Mouse (Mus musculus) naive thymus-derived CD4-positive, alpha-beta T cell, adult 2 months (primary cell): ENCODE results near the gene Pold2.

ENCODE experiments used
- DNase-seq: peaks from one replicate; pipeline ENCODE4 v3.0.0-alpha.2; 2011; ENCODE audit warnings: low read depth

Gene Pold2

GRCm38 (mm10) chr11:5856479-5857130 is 21.5 kb downstream of the Pold2 start:
- DNase-seq: no peak

GRCm38 (mm10) chr11:5855902-5856301 is 22.2 kb downstream of the Pold2 start:
- DNase-seq: no peak

GRCm38 (mm10) chr11:5855481-5855880 is 22.6 kb downstream of the Pold2 start:
- no peak for DNase-seq

DNA sequence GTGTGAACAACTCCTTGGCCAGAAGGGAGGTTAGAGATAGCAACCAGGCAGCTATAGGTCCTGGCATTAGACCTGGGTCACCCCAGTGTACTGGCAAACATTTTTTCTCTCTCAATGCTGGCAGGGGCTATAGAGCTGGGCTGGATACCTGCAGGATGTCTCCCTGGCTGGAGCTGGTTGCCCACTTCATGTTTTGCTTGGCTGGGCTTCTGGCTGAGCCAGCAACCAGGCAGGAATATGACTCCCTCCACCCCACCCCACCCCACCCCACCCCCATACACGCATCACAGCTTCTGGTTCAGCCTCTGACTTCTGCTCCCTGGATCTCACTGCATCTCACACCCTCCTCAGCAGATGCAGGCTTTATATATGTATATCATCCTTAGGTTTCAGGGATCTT is 25.8 kb downstream of the Pold2 start:
- DNase-seq: no peak

DNA sequence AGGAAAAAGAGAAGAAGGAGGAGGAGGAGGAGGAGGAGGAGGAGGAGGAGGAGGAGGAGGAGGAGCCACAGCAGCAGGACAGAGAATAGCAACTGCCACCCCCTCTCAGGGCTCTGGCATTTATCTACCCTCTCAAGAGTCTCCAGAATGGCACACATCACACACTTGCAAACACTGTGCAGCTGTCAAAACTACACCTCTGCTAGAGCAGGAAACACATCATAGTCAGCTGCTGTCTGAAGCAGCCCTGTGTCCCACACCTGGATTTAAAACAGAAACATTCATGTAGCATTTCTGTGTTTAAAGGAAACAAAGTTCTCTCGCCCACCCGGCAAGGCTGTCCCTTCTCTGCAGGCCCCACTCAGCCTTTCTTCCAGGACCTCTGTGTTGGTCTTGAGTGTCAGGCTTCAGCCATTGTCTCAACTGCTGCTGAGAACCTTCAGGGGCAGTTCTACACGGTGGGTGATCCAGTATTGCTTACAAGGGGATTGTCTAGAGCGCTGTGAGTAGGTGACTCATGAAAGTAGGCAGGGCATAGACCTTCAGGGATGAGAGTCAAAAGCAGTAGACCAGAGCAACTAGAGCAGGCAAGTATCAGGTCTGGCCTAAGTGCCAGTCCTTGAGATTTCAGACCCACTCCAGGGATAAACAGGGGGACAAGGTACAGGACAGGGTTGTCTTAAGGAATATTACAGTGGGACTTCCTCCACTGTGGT is 26.9 kb downstream of the Pold2 start:
- DNase-seq: no peak

DNA sequence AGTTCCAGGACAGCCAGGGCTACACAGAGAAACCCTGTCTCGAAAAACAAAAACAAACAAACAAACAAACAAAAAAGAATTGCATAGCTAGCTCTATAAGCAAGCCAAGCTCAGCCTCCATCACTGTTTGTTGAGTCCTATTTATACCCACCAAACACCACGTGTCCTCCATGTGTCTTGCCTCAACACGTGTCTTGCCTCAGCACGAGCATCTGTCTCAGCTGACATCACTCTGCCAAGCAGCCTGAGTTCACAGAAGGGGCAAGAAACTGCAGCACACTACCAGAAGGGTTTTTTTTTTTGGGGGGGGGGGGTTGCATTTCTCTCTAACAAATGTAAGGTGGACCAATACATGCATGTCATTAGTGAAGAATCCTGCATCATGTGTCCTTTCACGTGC is 27.6 kb downstream of the Pold2 start:
- no peak for DNase-seq

DNA sequence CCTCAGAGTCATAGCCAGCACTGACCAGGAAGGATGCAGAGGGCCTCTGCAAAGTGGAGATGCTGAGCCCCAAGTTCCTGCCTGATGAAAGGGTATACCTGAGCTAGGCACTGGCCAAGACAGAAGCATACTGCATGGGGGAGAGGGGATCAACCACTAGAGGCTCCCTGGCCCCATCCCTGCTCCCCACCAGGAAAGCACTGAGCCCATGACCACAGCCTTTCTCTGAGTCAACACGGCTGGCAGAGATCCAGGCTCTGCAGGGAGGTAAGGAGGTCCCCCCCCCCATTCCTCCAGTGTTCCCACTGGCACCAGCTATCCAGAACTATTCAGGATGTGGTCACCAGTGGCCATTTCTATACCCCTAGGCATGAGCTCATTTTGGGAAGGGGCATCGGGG is 28.8 kb downstream of the Pold2 start:
- DNase-seq: no peak

DNA sequence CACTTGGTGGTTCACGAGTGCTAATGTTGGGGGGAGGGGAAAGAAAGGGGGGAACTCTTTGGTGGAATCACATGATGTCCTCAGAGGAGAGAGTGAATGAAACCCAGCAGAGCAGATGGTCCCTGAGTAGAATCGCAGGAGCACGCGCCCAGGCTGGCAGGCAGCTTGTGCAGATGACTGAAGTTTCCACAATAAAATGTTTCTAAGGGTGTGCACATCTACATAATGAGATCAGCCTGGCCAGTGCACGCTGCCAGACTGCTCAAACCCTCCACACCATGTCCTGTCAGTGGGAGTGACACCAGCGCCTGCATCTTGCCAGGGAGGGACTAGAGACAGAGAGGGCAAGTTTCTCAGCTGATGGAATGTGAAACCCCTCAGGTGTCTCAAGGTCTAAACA is 29.4 kb downstream of the Pold2 start:
- no peak for DNase-seq

DNA sequence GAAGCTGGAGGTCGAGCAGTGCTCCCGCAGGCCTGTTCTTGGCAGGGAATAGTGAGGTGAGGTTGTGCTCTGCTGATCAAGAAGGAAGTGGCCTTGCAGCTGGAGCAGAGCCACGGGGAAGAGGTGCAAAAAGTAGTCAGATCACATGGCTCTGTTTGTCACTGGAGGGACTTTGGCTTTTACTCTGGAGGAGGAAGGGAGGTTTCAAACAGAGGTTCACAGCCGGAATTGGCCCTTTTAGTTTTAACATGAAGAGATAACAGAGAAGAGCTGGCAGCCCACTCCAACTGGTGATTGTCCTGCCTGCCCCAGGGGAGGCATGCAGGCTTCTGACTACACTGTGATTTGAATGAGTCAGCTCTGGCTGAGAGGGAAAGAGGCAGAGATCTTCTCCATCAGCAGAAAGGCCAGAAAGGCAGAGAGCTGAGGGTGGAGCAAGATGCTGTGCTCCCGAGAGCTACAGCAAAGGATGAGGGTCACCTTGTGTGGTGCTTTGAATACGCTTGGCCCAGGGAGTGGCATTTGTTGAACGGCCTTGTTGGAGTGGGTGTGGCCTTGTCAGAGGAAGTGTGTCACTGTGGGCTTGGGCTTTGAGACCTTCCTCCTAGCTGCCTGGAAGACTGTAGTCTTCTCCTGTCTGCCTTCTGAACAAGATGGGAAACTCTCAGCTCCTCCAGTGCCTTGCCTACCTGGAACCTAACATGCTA is 31.3 kb downstream of the Pold2 start:
- DNase-seq: no peak

DNA sequence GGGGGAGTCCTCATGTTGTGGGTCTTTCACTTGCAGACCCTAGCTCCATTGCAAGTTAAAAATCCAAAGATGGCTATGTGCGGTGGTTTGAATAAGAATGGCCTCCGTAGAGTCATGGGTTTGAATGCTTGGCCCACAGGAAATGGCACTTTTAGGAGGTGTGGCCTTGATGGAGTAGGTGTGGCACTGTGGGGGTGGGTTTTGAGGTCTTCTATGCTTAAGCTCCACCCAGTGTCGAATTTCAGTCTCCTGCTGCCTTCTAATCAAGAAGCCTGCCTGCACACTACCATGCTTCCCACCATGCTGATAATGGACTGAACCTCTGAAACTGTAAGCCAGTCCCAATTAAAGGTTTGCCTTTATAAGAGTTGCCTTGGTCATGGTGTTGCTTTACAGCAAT is 35.0 kb downstream of the Pold2 start:
- DNase-seq: no peak

GRCm38 (mm10) chr11:5841751-5842150 is 36.3 kb downstream of the Pold2 start:
- DNase-seq: no peak

DNA sequence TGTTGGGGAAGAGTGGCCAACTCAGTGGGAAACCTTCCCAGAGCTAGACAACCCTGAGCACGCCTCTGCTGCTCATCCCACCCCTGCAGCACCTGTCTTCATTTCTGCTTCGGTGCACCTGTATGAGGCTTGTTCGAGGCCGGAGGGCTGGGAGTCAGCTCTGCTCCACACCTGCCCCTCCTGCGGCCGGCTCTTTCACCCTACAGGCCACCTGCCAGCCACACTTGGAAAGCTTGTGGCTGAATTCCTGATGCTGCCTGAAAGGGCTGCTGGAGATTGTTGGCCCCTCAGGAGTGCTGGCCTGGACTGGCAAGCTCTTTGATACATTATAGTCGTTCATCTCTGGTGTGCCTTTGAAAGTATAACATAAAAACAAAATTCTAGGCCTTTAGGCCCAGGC is 37.7 kb downstream of the Pold2 start:
- no peak for DNase-seq

- peak; percentile 88 for DNase-seq
These were observed 40.5 kb downstream of the Pold2 start, which contains the start of gene Polm for GRCm38 (mm10) chr11:5837251-5838246. Gene Polm (minus strand): TSS chr11:5838016.

DNA sequence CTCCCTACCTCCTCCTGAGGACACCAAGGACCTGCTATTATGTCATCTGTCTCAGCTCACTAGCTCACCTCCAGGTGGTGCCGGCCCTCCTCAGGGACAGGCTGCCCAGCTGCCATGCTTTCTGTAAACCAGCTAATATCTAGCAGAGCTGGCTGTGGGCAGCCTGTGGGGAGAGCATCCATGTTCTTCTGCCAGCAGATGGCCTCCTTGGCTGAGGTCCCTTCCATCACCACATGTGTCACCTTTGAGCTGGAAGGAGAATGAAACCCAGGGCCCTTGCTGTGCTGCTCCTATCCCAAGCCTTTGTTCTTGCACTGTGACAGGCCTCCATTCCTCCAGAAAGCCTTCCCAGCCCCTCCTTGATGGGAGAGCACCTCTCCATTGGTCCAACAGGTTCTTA is 42.0 kb downstream of the Pold2 start:
- DNase-seq: peak; percentile 24

DNA sequence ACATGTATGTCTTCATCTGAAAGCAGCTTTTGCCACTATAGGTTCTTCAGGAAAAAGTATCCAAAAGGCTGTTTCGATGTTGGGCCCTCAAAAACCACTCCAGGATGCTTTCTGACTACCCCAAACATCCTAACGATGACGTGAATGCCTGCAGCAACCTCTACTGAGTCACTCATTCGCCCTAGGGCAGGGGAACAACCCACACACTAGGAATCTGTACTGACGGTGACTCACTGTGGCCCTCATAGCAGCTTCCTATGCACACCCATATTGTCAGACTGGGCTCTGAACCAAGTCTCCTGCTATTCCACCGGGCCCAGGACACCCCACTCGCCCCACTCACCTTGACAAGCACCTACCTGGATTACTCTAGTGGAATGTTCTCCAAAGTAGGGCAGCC is 43.0 kb downstream of the Pold2 start:
- no peak for DNase-seq

GRCm38 (mm10) chr11:5834506-5834905 is 43.6 kb downstream of the Pold2 start:
- no peak for DNase-seq

DNA sequence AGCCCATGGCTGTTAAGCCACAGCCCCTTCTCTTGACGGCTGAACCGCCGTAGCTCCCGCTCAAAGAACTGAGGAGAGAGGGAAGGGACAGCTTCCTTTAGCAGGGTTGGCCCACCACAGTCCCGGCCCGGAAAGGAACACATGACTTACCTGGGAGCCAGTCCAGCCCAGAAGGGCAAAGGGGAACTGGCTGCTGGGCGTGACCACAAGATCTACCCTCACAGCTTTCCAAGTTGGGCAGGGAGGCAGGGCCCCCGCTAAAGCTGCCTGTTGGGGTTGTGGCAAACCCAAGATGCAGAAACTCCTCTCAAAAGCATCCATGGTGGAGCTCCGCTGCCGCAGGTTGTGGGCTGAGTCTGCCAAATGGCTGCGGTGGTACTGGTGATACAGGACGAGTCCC is 48.8 kb downstream of the Pold2 start:
- DNase-seq: no peak

GRCm38 (mm10) chr11:5828509-5829191 is 49.4 kb downstream of the Pold2 start:
- no peak for DNase-seq

DNA sequence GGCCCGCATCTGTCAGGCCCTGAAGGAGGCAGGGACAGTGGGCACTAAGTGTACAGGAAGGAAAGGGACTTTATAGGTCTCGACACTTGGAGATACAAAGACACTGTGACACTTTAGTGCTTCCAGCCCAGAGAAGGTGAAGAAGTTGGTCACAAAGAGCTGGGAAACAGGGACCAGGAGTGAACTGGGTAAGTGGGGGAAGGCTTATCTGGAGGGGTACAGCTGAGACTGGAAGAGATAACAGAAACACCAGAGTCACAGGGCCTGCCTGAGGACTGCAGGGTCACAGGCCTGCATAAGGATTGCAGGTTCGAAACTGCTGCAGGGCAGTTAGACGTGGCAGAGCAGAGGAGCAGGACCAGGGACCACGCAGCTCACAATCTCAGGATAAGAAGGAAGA is 50.2 kb downstream of the Pold2 start:
- DNase-seq: no peak

DNA sequence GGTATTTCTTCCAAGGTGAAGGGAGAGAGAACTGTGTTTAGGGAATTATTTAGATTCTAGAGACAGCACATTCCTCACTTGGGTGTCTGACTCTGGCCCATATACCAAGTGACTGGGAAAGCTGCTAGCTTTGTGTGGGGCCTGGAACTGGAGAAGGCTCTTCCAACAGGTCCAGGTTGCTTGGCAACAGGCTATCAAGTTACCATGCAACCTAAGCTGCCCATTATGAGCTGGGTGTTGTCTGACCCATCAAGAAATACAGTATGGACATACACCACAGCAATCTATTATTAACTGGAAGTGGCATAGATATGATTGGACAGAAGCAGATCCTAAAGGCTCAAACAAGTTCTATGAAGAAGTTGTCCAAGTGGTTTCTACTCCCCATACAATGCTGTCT is 52.7 kb downstream of the Pold2 start:
- DNase-seq: no peak
